Mouse (Mus musculus) ovary, adult 18-20 months (tissue): ENCODE results near the gene Psmd3.
"Not testable (repeated sequence)": the region's sequence is repeated elsewhere in the genome, so short reads cannot be mapped to it uniquely, and the experiment has no call there.

ENCODE experiments used
- DNase-seq: peaks from one replicate; pipeline ENCODE4 v3.0.0; 2022; ENCODE audit warnings: low spot score, mixed read lengths

Gene Psmd3

GRCm38 (mm10) chr11:98693201-98693600 lies 10.8 kb downstream of the Psmd3 start:
- no peak for DNase-seq

GRCm38 (mm10) chr11:98693746-98694145 lies 11.4 kb downstream of the Psmd3 start:
- no peak for DNase-seq

DNA sequence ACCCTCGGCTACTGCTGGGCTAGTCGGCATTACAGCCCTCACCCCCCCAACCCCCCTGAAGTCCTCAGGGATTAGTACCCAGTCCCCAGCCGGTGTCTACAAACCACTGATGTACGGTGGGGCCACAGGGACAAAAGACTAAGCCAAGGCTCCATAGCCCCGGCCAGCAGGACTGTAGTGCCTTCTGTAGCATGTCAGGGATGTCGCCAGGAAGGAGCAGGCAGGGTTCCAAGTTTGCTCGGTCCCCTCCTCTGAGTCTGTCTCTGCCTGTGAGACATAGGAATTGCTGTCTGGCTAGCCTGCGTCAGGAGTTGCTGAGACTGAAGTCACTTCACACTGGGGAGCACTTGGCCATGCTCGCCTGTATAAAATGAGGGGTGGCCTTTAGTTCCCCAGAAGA lies 11.9 kb downstream of the Psmd3 start:
- DNase-seq = no peak

DNA sequence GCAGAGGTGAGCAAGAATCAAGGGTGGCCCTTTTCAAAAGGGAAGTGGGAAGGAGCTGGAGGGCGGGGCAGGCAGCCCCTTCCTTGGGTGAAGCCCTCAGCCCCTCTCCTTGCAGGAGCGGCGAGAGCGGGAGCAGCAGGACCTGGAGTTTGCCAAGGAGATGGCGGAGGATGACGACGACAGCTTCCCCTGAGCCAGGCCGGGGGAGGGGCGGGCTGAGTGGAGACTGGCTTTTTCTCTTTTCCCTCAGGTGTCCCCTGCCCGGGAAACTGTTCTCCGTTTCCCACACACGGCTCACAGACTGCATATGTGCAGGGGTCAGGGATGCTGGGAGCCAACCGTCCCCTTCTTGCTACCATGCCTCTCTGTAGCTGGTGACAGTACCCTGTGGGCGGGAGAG lies 13.1 kb downstream of the Psmd3 start:
- DNase-seq = no peak

DNA sequence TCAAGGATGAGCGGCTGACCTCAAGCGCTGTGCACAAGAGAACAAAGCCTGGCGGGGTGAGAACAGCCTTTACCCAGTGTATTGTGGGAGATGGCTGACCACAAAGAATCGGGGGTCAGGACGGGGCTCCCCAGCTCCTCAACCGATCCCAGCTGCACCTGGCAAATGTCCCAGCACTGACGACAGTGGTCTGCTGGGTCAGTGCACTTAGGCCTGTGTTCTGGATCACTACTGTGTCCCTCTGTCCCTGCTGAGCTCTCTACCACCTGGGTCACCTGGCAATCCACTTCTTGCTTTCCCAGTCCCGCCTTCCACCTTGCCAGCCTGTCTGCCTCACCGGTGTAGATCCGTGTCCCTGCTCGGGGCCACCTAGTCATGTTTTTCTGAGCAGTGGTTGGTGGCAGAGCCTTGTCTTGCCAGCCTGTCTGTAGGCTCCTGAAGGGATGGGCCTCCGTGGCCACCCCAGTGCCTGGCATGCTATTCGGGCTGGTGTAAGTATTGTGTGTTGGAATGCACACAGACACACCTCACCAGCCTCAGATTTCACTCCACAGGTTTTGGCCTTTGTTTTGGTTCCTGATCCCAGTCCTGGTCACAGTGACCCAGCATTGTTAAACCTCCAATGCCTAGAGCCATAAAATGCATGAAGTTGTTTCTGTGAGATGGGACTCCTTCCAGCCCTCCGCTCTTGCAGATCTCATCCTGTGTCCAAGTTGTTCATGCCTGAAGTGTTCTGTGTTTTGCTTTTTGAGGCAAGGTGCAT lies 14.3 kb downstream of the Psmd3 start:
- no peak for DNase-seq

DNA sequence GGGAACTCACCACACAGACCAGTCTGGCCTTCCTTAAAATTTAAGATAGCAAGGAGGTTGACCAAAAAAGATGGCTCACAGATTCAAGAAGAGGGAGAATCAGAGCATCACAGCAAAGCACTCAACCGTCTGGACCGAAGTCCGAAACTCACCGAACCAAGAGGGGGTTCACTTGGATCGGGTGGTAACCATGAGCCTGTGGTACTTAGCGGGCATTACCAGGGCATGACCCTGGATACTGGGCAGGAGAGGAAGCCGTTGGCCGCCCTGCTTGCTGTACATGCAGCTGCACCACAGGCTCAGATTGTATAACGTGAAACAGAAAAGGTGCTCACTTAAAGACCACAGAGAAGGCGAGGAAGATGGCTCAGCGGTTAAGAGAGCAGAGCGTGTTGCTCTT lies 14.9 kb downstream of the Psmd3 start:
- no peak for DNase-seq

DNA sequence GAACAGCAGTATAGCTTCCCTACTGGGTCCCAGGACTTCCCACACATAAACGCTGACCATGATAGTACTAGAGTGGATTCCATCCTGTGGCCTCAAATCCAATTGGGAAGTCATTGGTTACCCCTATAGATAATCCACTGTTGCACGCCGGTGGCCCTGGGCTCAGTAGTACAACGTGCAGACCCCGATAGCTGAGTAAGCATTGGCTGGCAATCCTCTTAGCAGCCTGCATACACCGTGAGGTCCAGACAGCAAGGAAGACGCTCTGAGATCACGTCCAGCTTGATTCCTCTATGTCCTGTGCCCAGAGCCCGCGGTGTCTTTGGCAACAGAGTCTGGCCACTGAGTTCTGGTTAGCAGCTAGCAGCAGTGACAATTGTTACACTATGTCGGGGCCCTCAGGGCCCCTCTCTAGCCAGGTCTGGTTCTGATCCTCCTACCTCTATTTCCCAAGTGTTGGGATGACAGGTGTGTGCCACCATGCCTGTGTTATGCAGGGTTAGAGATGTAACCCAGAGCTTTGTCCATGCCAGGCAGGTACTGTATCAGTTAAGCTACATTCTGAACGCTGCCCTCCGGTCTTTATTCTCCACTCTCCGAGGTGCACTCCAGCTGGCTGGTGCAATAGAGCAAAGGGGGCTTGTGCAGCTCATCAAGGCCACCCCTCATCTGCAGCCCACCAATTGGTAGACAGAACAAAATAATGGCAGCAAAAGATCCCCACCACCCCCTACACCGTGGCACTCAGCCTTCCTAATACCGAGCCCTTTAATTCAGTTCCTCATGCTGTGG lies 16.7 kb downstream of the Psmd3 start:
- no peak for DNase-seq

DNA sequence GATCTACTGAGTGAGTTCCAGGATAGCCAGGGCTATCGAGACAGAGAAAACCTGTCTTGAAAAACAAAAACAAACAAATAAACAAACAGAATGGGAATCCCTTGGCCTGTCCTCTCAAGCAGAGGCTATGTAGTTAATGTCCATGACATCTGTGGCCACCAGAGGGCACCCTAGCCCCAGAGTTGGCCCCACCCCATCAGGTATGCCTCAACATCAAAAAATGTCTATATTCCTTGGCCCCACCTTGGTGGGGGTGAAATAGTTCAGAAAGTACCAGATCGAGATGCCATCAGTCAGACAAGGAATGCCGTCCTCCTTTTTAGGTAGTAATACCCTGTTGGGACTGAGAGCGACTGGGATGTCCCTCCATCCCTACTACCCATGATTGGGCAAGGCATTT lies 17.6 kb downstream of the Psmd3 start:
- DNase-seq = no peak

GRCm38 (mm10) chr11:98701213-98701670 lies 18.9 kb downstream of the Psmd3 start, which contains the start of gene Csf3:
Csf3 (plus strand) TSS chr11:98701263.
- no peak for DNase-seq

DNA sequence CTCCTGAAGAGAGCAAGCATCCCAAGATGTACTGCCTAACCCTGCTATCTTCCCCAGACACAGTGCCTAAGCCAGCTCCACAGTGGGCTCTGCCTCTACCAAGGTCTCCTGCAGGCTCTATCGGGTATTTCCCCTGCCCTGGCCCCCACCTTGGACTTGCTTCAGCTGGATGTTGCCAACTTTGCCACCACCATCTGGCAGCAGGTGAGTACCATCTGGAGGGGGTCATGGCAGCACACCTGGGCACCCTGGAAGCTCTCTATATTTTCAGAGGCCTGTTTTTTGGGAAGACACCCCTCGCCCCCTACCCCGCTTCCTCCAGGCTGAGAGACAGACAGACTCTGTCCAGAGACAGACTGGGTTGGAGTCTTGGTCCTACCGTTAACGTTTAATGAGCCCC lies 20.0 kb downstream of the Psmd3 start:
- no peak for DNase-seq

DNA sequence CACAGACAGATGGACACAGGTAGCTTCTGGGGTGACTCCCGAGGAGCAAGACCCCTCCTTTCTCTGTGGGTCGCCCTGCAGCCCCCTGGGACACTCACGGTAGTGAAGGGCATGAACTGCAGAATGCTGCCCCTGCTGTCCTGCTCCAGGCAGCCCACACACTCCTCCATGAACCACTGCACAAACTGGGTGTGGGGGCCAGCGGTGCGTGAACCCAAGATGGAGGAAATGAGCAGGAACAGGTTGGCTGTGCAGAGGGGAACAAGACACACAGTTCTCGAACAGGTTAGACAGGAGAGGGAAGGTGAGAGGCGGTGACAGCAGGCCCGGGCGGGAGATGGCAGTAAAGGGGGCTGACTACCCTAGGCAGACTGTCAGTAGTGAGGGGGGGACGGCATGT lies 22.7 kb downstream of the Psmd3 start:
- no peak for DNase-seq

DNA sequence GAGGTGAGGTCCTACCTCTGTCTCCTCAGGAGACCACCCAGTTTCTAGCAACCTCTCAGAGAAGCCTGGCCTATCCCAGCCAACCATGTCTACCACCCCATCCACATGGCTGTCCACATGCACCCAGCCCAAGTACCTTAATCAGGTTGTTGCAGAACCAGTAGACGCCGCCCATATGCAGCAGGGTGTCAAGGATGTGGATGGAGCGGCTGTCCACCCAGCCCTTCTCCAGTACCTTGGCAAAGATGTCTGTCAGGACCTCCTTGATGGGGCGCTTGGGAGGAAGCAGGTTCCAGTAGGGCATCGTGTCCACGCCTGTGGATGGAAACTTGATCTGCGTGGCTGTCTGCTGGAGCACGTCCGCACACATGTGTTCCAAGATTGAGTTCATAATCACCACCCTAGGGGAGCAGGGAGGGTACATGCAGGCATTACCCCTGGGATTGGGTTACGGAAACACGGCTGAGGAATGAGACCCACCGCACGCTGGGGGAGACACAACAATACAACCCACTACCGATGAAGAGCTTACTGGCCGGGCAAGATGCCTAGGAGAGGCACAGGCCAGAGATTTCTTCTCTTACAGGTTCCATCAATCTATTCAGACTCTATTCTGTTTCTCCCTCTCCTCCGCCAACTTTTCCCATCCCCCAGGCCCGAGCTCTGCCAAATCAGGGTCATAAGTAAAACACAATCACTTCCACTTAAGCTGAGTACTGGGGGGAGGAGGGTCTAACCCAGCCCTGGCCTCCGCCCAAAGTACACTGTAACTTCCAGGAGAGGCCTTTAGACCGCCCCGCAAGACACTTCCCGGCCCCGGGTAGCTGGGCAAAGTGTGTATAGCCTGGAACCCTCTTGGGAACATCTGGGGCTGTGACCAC lies 25.3 kb downstream of the Psmd3 start:
- DNase-seq = peak; percentile 53

DNA sequence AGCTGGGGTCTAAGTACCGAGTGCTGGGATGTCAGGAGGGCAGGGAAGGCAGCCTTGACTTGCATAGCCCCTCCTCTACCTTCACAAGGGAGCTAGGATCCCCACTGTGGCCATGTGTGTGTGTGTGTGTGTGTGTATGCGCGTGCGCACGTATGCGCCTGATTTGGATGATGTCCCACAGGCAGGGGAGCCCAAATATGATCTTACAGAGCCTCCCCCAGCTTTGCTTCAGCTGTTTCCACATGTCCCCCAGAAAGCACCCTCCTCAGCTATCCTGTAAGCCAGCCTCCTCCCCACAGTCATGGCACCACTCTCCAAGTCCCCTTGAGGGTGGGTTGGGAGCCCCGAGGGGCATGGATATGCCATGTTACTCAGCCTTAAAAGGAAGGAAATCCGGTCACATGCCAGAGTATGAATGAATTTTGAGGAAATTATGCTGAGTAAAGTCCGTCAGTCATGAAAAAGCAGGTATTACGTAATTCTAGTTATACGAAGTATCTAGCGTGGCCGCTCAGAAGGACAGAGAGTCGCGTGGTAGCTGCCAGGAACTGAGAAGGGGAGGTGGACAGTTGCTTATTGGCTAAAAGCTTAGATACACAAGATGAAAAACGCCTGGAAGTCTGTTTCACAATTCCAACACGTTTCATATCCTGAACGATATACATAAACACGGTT lies 26.1 kb downstream of the Psmd3 start:
- DNase-seq = peak; percentile 42

- peak; percentile 50 for DNase-seq
These were observed 26.8 kb downstream of the Psmd3 start for GRCm38 (mm10) chr11:98709001-98709741.

DNA sequence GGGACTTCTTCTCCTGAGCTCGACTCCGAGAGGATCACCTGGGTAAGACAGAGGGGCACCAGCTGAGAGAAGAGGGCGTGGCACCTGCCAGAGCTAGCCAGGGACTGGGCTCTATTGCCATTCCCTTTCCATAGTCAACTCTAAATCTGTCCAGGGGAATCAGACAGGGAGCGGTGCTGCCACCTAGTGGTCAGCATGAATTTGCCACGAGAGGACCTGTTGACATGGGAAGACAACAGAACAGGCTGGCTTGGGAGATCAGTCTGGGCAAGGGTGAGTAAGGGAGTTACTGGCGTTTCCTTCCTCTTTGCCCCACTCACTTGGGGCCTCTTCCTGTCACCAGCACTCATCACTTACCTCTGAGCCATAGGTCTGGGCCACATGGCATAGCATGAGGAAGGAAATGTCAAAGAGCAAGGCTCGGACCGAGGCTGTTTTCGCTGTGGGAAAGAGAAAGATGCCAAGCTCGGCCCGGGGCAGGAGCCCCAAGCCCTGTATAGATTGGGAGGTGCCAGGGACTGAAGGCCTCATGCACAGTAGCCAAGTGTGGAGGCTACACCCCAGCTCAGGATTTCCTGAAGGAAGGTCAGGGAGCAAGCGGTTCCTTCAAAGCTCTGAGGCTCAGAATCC lies 28.2 kb downstream of the Psmd3 start:
- peak; percentile 55 for DNase-seq

GRCm38 (mm10) chr11:98711046-98711434 lies 28.7 kb downstream of the Psmd3 start:
- no peak for DNase-seq

GRCm38 (mm10) chr11:98712009-98712408 lies 29.7 kb downstream of the Psmd3 start:
- not testable (repeated sequence) for DNase-seq

- DNase-seq = no peak
These were observed 31.3 kb downstream of the Psmd3 start for GRCm38 (mm10) chr11:98713703-98714102.

DNA sequence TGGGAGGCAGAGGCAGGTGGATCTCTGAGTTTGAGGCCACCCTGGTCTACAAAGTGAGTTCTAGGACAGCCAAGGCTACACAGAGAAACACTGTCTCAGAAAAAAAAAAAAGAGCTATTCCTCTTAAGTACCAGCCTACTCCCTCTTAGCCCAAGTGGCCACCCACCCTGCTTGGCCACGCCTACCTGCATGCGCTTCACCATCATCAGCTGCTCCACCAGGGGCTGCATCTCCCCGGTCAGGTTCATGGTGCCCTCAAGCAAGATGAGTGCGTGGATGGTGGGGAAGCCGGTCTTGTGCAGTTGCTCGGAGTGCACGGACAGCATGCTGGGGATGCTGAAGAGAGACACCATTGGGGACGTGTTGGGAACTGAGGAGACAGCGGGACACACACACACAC lies 33.6 kb downstream of the Psmd3 start:
- DNase-seq = no peak

- DNase-seq = no peak
These were observed 35.5 kb downstream of the Psmd3 start for GRCm38 (mm10) chr11:98717904-98718303.

- no peak for DNase-seq
These were observed 38.4 kb downstream of the Psmd3 start for GRCm38 (mm10) chr11:98720756-98721155.
